Mouse (Mus musculus) urinary bladder, postnatal 4 days (tissue): Measurements from ENCODE around the gene Gm10100.
"Not testable (repeated sequence)": the region's sequence is repeated elsewhere in the genome, so short reads cannot be mapped to it uniquely, and the experiment has no call there.

Experiments used
- DNase-seq, 2 experiments: peaks; one replicate each; pipeline ENCODE4 v3.0.0; 2021 to 2022; ENCODE audit warnings: low spot score in 2 of 2

Gene Gm10100

DNA sequence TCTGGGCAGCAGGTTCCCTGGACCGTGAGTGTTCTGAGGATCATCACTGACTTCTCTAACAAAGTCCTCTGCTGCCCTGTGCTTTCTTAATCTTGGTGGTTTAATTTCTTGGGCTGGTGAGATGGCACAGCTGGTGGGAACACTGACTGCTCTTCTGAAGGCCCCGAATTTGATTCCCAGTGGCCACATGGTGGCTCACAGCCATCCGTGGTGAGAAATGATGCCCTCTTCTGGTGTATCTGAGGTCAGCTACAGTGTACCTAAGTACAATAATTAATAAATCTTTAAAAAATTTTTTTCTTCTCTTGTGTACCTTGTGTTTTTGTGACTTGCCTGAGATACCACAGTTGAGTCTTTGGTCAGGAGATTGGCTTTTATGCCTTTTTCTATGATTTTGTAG, 26.0 kb downstream of the Gm10100 start:
- DNase-seq, result not testable (repeated sequence)

DNA sequence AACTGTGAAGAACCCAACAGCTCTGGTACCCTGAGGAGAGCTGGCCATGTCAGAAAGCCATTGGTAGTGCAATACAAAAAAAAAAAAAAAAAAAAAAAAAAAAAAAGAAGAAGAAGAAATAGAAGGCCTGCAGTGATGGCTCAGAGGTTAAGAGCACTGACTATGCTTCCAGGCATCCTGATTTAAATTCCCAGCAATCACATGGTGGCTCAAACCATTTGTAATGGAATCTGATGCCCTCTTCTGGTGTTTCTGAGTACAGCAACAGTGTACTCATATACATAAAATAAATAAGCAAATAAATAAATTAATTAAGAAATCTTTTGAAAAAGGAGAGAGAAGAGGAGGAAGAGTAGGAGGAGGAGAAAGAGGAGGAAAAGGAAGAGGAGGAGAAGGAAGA, 27.2 kb downstream of the Gm10100 start:
- DNase-seq, result no peak

GRCm38 (mm10) chr10:77759582-77759981, 33.3 kb downstream of the Gm10100 start, which contains the start of gene Gm3233:
Gm3233 (minus strand) TSS chr10:77759682.
- not testable (repeated sequence) for DNase-seq

DNA sequence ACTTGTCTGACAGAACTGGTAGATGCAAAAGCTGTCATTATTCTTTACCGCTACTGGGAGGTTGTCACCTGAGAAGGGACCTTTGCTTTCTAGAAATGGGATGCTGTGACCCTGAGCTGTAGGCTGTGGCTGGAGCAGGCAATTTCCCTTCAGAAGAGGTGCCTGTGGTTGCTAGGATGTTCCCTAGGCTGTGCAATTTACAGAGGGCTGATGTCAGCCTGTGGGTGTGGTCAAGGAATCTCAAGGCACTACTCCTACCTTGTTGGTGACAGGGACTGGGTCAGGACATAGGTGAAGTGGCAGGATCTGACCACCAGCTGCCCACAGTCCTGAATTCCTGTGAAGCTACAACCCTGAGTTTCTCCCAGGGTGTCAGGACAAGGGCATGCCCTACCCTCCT, 43.4 kb downstream of the Gm10100 start:
- DNase-seq, result no peak

- not testable (repeated sequence) for DNase-seq
These were observed 44.9 kb downstream of the Gm10100 start, which contains the start of gene Gm3238 for GRCm38 (mm10) chr10:77771225-77771624. Gm3238 (minus strand) TSS chr10:77771325.

DNA sequence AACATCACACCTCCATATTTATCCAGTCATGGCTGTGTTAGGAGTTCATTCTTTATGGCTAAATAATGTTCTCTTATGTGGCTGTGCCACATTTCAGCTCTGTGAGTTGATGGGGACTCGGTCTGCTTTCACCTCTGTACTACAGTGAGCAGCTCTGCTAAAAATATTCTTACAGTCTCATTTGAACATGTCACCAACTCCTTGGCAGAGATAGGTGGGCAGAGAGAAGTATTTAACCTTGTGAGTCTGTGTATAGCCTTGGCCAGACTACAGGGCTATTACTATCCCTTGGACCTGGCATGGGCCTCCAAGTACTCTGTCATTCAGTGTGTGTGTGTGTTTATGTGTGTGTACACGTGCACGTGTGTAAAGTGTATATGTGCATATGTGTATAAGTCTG, 45.9 kb downstream of the Gm10100 start:
- DNase-seq, result not testable (repeated sequence)
